Mouse (Mus musculus) kidney, postnatal 10 days (tissue): ENCODE results near the gene Ehmt2.
A peak's percentile ranks its signal among the peaks of the same experiment; 100 is the strongest.
"Not testable (repeated sequence)": the region's sequence is repeated elsewhere in the genome, so short reads cannot be mapped to it uniquely, and the experiment has no call there.

ENCODE experiments used
- DNase-seq: peaks from one replicate; pipeline ENCODE4 v3.0.0; 2021; ENCODE audit warnings: mixed read lengths

Gene Ehmt2

DNA sequence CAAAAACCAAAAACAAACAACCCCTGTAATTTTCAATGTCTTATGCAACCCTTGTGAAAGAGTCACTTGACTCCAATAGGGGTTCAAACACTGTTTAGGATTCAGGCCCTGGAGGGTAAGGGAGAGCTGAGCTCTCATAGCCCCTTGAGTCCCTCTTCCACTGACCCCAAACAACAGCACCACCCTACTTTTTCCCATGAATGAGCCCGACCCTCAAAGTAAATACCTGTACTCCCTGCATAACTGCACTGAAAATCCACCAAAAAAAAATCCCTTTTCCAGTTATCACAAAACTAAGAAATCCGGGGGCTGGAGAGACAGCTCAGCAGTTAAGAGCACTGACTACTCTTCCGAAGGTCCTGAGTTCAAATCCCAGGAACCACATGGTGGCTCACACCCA, 57.6 kb downstream of the Ehmt2 start:
- no peak for DNase-seq

DNA sequence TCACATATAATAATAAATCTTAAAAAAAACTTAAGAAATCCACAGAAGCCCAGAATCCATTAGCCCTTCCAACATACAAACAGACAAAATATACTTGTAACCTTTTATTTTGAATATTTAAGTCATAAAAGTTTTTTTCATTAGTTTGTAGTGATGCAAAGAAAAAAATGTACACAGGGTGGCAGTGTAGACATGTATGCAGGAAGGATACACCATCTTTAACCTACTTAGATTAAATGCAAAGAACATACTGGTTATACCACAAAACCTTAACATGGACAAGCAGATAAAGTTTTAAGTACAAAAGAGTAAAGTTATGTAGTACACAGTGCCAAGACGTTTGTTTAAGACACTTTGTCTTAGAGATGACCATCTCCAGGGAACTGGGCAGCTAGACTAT, 58.1 kb downstream of the Ehmt2 start:
- no peak for DNase-seq

DNA sequence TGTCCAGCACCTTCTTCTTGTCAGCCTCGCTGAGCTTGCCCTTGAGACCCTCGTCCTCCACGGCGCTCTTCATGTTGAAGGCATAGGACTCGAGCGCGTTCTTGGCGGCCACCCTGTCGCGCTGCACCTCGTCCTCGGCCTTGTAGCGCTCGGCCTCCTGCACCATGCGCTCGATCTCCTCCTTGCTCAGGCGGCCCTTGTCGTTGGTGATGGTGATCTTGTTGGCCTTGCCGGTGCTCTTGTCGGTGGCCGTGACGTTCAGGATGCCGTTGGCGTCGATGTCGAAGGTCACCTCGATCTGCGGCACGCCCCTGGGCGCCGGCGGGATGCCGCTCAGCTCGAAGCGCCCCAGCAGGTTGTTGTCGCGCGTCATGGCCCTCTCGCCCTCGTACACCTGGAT, 59.0 kb downstream of the Ehmt2 start:
- not testable (repeated sequence) for DNase-seq

DNA sequence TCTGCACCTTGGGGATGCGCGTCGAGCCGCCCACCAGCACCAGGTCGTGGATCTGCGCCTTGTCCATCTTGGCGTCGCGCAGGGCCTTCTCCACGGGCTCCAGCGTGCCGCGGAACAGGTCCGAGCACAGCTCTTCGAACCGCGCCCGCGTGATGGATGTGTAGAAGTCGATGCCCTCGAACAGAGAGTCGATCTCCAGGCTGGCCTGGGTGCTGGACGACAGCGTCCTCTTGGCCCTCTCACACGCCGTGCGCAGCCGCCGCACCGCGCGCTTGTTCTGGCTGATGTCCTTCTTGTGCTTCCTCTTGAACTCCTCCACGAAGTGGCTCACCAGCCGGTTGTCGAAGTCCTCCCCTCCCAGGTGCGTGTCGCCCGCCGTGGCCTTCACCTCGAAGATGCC, 59.7 kb downstream of the Ehmt2 start:
- not testable (repeated sequence) for DNase-seq

DNA sequence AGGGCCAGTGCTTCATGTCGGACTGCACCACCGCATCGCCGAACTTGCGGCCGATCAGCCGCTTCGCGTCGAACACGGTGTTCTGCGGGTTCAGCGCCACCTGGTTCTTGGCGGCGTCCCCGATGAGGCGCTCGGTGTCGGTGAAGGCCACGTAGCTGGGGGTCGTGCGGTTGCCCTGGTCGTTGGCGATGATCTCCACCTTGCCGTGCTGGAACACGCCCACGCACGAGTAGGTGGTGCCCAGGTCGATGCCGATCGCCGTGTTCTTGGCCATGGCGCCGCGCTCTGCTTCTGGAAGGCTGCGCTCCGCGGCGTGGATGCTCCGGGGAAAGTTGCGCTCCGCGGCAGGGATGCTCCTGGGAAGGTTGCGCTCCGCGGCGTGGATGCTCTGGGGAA, 60.5 kb downstream of the Ehmt2 start:
- not testable (repeated sequence) for DNase-seq

DNA sequence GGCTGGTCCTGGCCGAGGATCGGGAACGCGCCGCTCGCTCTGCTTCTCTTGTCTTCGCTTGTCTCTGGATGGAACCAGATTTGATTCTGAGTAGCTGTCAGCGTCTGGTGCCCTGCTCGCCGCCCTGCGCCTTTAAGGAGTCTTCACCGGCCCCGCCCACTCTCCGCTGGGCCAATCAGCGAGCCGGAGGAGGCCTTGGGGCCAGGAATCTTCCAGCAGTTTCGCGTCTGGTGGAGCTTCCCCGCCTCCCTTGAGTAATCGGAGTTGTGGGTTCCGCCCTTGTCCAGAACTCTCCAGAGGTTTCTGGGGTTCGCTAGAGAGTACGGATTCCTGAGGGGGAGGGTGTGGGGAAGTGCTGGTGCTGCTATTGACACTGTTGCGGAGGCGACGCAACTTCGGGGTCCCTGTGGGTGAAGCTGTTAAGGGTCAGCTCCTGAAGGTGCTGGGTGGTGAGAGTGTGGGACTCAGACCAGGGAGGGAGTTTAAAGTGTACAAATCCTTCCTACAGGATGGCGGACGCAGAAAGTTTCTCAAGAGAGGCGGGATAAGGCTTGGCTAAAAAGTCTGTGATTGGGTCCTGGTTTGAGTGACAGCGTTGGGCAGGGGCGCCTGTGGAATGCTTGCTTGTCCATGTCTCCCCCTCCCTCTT, 61.0 kb downstream of the Ehmt2 start, which contains the start of gene Hspa1b:
TSS of gene Hspa1b (minus strand) at position 109 of the 649 bp plus-strand sequence.
- peak; percentile 87 for DNase-seq

DNA sequence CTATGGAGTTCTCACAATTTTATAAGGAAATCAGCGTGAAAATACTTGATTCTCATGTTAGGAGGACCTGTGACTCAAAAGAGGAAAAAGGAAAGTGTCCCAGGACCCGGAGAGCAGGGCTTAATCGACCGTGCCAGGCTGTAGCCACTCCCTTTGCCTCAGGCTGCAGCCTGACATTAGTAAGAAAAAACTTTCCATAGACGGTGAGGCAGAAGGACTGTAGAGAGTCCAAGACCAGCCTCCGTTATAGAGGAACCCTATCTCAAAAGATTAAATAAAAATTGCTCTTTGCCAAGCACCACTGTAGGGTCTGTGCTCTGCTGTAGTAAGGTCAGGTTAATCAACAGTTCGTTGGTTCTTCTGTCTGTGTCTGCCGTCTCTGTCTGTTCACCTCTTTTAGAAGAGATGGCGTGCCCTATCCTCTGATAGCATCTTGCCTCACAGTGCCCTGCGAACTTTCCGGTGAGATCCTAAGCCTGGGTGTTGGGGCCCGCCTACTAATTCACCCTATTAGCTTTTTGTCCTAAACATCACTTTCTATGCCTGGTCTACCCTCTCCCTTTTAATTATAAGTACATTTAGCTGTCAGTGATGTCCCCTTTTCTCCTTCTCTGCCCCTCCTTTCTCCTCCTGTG, 61.7 kb downstream of the Ehmt2 start:
- DNase-seq = peak; percentile 65

DNA sequence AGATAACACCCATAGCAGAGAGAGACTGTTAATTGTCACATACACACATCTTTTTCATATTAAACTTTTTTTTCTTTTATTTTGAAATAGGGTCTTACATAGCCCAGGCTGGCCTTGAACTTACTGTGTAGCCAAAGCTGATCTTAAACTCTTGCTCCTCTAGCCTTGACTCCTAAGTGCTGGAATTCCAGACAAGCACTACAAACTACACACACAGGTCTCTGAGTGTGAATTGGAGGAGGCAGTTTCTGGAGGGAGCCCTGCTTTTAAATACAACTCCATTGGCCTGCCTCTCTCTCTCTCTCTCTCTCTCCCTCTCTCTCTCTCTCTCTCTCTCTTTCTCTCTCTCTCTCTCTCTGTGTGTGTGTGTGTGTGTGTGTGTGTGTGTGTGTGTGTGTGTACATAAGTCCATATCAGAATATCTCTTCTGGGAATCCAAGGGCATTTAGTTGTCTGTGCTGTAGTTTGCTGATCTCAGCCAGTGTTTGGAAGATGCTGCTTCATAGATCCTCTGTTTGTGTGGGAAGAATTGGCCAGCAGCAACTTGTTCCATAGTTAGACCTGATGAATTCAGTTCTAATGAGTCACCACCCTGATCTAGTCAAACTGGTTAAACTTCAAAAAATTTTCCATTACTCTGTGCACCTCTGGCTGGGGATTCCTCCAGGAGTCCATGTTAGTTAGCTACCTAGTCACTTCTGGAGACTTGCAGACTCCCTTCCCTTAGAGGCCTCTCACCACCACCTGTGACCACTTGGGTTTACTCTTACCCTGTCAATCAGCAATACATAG, 62.6 kb downstream of the Ehmt2 start:
- DNase-seq = no peak

DNA sequence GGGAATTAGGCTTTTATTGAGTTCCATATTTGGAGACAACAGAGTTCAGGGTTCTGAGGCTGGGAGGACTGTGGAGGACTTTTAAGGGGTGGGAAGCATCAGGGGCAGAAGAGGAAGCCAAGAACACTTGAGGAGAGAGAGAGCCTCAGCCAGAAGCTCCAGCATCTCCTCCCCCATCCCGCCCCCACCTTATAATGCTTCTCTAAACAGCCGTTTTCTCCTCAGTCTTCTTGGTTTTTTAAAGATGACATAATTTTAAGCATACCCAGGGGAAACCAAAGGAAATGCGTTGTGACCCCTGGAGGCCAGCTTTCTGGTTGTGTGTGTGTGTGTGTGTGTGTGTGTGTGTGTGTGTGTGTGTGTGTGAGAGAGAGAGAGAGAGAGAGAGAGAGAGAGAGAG, 63.9 kb downstream of the Ehmt2 start:
- DNase-seq = peak; percentile 63

DNA sequence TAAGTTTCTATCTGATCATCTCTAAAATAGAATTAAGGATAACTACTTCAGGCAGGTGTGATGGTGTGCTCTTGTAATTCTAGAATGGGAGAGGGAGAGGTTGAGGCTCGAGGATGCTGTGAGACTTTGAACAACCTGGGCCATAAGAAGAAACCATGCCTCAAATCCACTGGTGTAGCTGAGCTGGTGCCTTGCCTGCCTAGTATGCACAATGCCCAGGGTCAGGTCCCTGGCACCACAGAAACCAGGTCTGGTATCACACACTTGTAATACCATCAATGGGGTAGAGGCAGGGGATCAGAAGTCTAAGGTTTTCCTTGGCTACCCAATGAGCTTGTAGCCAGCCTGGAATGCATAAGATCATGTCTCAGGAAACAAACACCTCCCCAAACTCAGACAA, 64.6 kb downstream of the Ehmt2 start:
- DNase-seq = no peak
